Mouse (Mus musculus): ENCODE results near the gene Ccdc62. TPM values are rescaled to one million over a fixed set of nuclear protein-coding genes. Genes with fewer than 3 reads are reported as not detected.
A peak's percentile ranks its signal among the peaks of the same experiment; 100 is the strongest.

The Ccdc62 gene
- polyA plus RNA-seq, 1 experiment from 2014 or later, result 6.7 TPM

DNA sequence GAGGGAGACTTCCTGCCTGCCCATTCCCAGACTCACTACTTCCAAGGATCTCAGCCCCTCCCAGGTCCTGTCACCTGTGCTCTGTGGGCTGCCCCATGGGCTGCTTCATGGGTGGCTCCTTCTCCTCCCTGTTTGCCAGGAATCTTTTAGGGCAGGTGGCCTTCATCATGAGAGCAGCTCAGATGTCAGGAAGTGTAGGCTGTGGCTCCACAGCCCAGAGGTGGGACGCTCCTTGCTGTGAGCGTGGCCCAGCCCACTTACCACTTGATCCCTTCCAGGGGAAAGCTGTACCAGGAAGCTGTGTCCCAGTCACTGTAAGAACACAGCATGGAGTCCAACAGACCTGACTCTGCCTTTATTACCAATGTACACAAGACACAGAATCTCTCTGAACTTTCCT lies 56.4 kb downstream of the Ccdc62 start:
- 87% methylated on average over 2 of the region's 2 CpGs for WGBS
- Histone ChIP-seq H3K4me3 (no peak overlapping the region), H3K27me3 (replicated peaks) (no peaks in the 10 kb centered on the region), H3K27ac (no peak overlapping the region), H3K9ac (no peak overlapping the region), H3K4me2 (no peak overlapping the region), H3K4me1 (peaks cover 7% of the 10 kb centered on the region; the same call in 1 of the 2 replicates), H3K9me3 (no peaks in the 10 kb centered on the region), H3K36me3 (replicated peaks) (no peaks in the 10 kb centered on the region)
- no peak for ATAC-seq (replicated peaks)

GRCm38 (mm10) chr5:123987511-123987910 lies 57.0 kb downstream of the Ccdc62 start:
- Histone ChIP-seq H3K27me3 (replicated peaks) (no peaks in the 10 kb centered on the region), H3K4me1 (peaks cover 7% of the 10 kb centered on the region; the same call in 1 of the 2 replicates), H3K4me3 (no peak overlapping the region), H3K9ac (no peak overlapping the region), H3K36me3 (replicated peaks) (no peaks in the 10 kb centered on the region), H3K27ac (no peak overlapping the region), H3K9me3 (no peaks in the 10 kb centered on the region), H3K4me2 (no peak overlapping the region)
- ATAC-seq (replicated peaks), result no peak
- 83% methylated on average over 4 of the region's 4 CpGs for WGBS

DNA sequence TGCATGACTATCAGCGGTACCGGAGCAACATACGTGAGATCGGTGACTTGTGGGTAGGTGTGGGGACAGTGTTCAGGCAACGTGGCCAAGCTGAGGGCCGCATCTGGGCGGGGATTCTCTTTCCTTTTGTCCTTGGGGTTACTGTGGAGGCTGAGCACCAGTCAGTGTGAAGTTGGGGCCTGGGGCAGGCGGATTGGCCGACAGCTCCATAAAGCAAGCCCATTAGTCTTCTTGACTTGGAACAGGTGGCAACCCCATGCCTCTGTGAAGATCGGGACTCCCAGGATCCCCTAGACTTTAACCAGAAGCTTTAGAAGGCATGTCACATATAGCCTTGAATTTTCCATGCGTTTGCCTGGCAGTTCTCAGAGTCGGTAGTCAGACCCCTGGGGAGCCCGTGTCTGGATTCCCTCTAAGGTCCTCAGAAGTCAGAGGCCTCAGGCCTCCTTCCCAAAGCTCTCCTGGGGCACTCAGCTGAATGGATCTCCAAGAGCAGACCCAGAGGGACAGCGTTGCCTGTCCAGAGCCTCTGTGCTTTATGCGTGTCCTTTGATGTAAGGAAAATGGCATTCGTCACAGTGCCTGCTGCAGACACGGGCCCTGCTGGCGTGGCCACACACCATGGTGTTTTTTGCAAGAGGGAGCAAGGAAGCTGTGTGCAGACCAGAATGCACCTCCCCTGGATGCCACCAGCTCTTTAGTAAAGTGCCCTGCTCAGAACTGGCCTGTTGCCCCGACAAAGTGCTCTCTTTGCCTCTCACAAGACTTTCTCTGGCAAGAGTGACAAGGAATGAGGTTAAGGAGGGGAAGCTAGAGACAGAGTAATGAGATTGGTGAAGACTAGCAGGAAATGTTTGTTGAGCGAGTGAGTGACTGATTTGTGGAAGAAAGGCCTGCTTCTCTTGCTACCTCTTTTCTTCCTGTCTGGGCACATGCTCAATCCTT lies 59.7 kb downstream of the Ccdc62 start:
- Histone ChIP-seq H3K4me3 (no peak overlapping the region), H3K9me3 (no peaks in the 10 kb centered on the region), H3K27ac (no peak overlapping the region), H3K4me2 (no peak overlapping the region), H3K36me3 (replicated peaks) (no peaks in the 10 kb centered on the region), H3K4me1 (peaks cover 7% of the 10 kb centered on the region; the same call in 1 of the 2 replicates), H3K9ac (no peak overlapping the region), H3K27me3 (replicated peaks) (no peaks in the 10 kb centered on the region)
- 55% methylated on average over 20 of the region's 20 CpGs for WGBS
- ATAC-seq (replicated peaks), result no peak

GRCm38 (mm10) chr5:123991321-123991720 lies 60.8 kb downstream of the Ccdc62 start:
- H3K27ac ChIP-seq, result no peak overlapping the region
- no peak for ATAC-seq (replicated peaks)
- no peaks in the 10 kb centered on the region for H3K9me3 ChIP-seq
- H3K36me3 ChIP-seq (replicated peaks), result no peaks in the 10 kb centered on the region
- peaks cover 7% of the 10 kb centered on the region; the same call in 1 of the 2 replicates for H3K4me1 ChIP-seq
- H3K9ac ChIP-seq, result no peak overlapping the region
- no peaks in the 10 kb centered on the region for H3K27me3 ChIP-seq (replicated peaks)
- WGBS, result 84% methylated on average over 6 of the region's 6 CpGs
- H3K4me3 ChIP-seq, result no peak overlapping the region
- H3K4me2 ChIP-seq, result no peak overlapping the region

- no peaks in the 10 kb centered on the region for H3K27me3 ChIP-seq (replicated peaks)
Measured at GRCm38 (mm10) chr5:123992193-123992637, 61.7 kb downstream of the Ccdc62 start.

DNA sequence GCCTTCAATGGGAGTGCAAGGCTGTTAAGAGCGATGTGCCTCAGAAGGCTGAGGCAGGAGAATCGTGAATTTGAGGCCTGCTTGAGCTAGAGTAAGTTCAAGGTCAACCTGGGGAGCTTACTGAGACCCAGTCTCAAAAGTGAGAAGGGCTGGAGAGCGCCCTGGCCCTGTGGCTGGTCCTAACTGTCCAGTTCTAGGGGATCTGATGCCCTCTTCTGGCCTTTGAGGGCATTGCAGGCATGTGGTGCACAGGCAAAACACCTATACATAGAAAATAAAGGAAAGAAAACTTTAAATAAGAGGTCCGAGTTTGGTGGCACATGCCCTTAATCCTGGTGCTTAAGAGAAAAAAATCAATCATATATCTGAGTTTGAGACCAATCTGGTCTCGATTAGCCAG lies 62.3 kb downstream of the Ccdc62 start:
- peak overlapping the region; percentile 68; the same call in 1 of the 2 replicates for H3K27ac ChIP-seq
- peaks cover 12% of the 10 kb centered on the region; the same call in 1 of the 2 replicates for H3K4me1 ChIP-seq

More at GRCm38 (mm10) chr5:123992193-123992637, 61.7 kb downstream of the Ccdc62 start:
- no peak overlapping the region for H3K9ac ChIP-seq
- no peaks in the 10 kb centered on the region for H3K9me3 ChIP-seq
- H3K27ac ChIP-seq, result 0 out of 2 replicates have a peak overlapping the region, but pooled peaks have one; percentile 10
- ATAC-seq (replicated peaks), result no peak
- no peak overlapping the region for H3K4me3 ChIP-seq
- H3K4me2 ChIP-seq, result no peak overlapping the region
- WGBS, result 86% methylated on average over 10 of the region's 10 CpGs
- peaks cover 7% of the 10 kb centered on the region; the same call in 1 of the 2 replicates for H3K4me1 ChIP-seq
- no peaks in the 10 kb centered on the region for H3K36me3 ChIP-seq (replicated peaks)

DNA sequence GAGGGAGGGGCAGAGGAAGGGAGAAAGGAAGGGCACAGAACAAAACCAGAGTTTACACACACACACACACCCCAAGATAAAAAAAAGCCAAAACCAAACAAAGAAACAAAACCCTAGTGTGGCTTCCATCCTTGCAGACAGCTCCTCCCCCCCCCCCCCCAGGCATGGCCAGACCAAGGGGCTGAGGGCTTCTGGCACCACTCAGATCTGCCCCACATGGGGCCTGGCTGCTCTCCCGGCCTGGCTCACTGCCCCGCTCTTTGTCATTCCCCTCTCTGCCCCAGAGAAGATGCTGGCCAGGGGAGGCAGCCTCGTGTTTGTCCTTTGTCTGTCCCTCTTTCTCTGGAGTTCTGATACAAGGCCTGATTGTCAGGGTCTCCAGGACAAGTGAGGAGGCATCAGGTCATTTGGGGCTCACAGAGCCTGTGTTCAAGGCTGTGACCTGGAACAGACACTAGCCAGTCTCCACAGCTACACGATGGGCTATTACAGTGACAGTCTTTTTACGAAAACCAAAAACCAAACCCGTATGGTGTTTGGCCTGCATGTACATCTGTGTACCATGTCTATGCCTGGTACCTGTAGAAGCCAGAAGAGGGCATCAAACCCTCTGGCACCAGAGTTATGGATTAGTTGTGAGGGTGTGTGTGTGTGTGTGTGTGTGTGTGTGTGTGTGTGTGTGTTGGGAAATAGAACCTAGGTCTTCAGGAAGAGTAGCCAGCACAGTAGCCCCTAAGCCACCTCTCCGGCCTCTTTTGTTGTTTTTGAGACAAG lies 63.0 kb downstream of the Ccdc62 start:
- Histone ChIP-seq H3K27me3 (replicated peaks) (no peaks in the 10 kb centered on the region), H3K27ac (peak overlapping the region; percentile 68), H3K4me3 (no peak overlapping the region), H3K36me3 (replicated peaks) (no peaks in the 10 kb centered on the region), H3K4me2 (no peak overlapping the region), H3K9me3 (no peaks in the 10 kb centered on the region), H3K9ac (no peak overlapping the region), H3K4me1 (peaks cover 12% of the 10 kb centered on the region; the same call in 1 of the 2 replicates)
- ATAC-seq (replicated peaks), result peak; percentile 81
- 55% methylated on average over 7 of the region's 7 CpGs for WGBS

More for the DNA sequence above, 62.3 kb downstream of the Ccdc62 start:
- no peak overlapping the region for H3K4me2 ChIP-seq
- H3K4me3 ChIP-seq, result no peak overlapping the region
- H3K27me3 ChIP-seq (replicated peaks), result no peaks in the 10 kb centered on the region
- WGBS, result 30% methylated on average over 5 of the region's 5 CpGs
- ATAC-seq (replicated peaks), result peak; percentile 68; the same call in 1 of the 2 replicates
- no peak overlapping the region for H3K9ac ChIP-seq
- no peaks in the 10 kb centered on the region for H3K36me3 ChIP-seq (replicated peaks)
- no peaks in the 10 kb centered on the region for H3K9me3 ChIP-seq

GRCm38 (mm10) chr5:123994468-123994867 lies 64.0 kb downstream of the Ccdc62 start:
- 88% methylated on average over 7 of the region's 7 CpGs for WGBS

GRCm38 (mm10) chr5:123995388-123995787 lies 64.9 kb downstream of the Ccdc62 start:
- Histone ChIP-seq H3K27ac (no peak overlapping the region), H3K9me3 (no peaks in the 10 kb centered on the region), H3K4me3 (no peak overlapping the region), H3K27me3 (replicated peaks) (no peaks in the 10 kb centered on the region), H3K4me1 (peaks cover 9% of the 10 kb centered on the region; the same call in 1 of the 2 replicates), H3K9ac (no peak overlapping the region), H3K4me2 (no peak overlapping the region), H3K36me3 (replicated peaks) (no peaks in the 10 kb centered on the region)
- ATAC-seq (replicated peaks), result no peak
- WGBS, result 80% methylated on average over 6 of the region's 6 CpGs

More at GRCm38 (mm10) chr5:123994468-123994867, 64.0 kb downstream of the Ccdc62 start:
- Histone ChIP-seq H3K27ac (no peak overlapping the region), H3K36me3 (replicated peaks) (no peaks in the 10 kb centered on the region), H3K4me1 (peaks cover 12% of the 10 kb centered on the region; the same call in 1 of the 2 replicates), H3K4me2 (no peak overlapping the region), H3K9me3 (no peaks in the 10 kb centered on the region), H3K4me3 (no peak overlapping the region), H3K9ac (no peak overlapping the region), H3K27me3 (replicated peaks) (no peaks in the 10 kb centered on the region)
- no peak for ATAC-seq (replicated peaks)

DNA sequence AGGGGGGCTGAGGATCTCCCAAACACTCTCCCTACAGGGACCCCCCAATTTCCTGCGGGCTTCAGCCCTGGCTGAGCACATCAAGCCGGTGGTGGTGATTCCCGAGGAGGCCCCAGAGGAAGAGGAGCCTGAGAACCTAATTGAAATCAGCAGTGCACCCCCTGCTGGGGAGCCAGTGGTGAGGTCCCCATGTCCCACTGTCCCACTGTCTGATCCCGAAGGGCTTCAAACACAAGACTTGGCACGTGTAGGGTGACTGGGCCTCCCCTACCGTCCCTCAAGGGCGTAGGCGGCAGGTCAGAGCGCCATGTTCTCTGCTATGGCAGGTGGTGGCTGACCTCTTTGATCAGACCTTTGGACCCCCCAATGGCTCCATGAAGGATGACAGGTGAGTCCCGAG lies 65.7 kb downstream of the Ccdc62 start:
- no peak for ATAC-seq (replicated peaks)
- 82% methylated on average over 10 of the region's 10 CpGs for WGBS

DNA sequence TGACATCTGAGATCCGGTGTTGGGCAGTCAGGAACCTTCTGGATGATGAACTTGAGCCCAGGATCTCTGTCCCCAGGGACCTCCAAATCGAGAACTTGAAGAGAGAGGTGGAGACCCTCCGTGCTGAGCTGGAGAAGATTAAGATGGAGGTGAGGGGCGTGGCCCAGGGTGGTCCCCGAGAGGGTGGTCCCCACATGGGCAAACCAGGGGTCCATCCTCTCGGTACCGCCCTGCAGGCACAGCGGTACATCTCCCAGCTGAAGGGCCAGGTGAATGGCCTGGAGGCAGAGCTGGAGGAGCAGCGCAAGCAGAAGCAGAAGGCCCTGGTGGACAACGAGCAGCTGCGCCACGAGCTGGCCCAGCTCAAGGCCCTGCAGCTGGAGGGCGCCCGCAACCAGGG lies 66.2 kb downstream of the Ccdc62 start:
- no peaks in the 10 kb centered on the region for H3K27me3 ChIP-seq (replicated peaks)
- no peaks in the 10 kb centered on the region for H3K36me3 ChIP-seq (replicated peaks)
- no peak overlapping the region for H3K4me3 ChIP-seq
- H3K9me3 ChIP-seq, result no peaks in the 10 kb centered on the region
- WGBS, result 88% methylated on average over 14 of the region's 14 CpGs
- no peak overlapping the region for H3K9ac ChIP-seq
- peaks cover 11% of the 10 kb centered on the region; the same call in 1 of the 2 replicates for H3K4me1 ChIP-seq
- ATAC-seq (replicated peaks), result no peak
- no peak overlapping the region for H3K4me2 ChIP-seq
- no peak overlapping the region for H3K27ac ChIP-seq

More for the DNA sequence above, 65.7 kb downstream of the Ccdc62 start:
- Histone ChIP-seq H3K9ac (no peak overlapping the region), H3K36me3 (replicated peaks) (no peaks in the 10 kb centered on the region), H3K9me3 (no peaks in the 10 kb centered on the region), H3K4me2 (no peak overlapping the region), H3K4me1 (peaks cover 8% of the 10 kb centered on the region; the same call in 1 of the 2 replicates), H3K4me3 (no peak overlapping the region), H3K27ac (no peak overlapping the region), H3K27me3 (replicated peaks) (no peaks in the 10 kb centered on the region)

All from midbrain, embryonic 15.5 days (tissue).